21 mouse cellular contexts compared by ENCODE assay signal in genomic region chr1:157501352-157501945, GRCm38 (mm10). TPM values are rescaled to one million over a fixed set of nuclear protein-coding genes. Genes with fewer than 3 reads are reported as not detected.
DNase-seq lines count a peak whose midpoint lies in the region; ATAC-seq and TF ChIP-seq lines count a peak whose summit lies in the region.
"Had no signal": no experiment of that assay in that cellular context is flagged by ENCODE, and none has a peak within 500 bp of the region (broad histone marks: within the 10 kb centered on the region; RNA-seq: fewer than 3 reads in every experiment).

No protein-coding gene starts in this region.

- H3K4me3 ChIP-seq in hindbrain, embryonic 13.5 days, result no peak overlapping the region
- no peak overlapping the region for H3K4me3 ChIP-seq in hindbrain, embryonic 10.5 days
- H3K4me3 ChIP-seq in midbrain, embryonic 14.5 days (replicated peaks; ENCODE audit: low read depth, low read length), result no peak overlapping the region
- H3K4me3 ChIP-seq in midbrain, embryonic 10.5 days, result no peak overlapping the region
- H3K4me3 ChIP-seq in hindbrain, embryonic 16.5 days (ENCODE audit: low read length), result no peak overlapping the region
- no peak overlapping the region for H3K4me3 ChIP-seq in midbrain, postnatal 0 days (ENCODE audit: low read depth, low read length)
- H3K4me3 ChIP-seq: embryonic facial prominence, embryonic 10.5 days; heart, embryonic 13.5 days had no signal

- no peak overlapping the region for H3K9ac ChIP-seq in hindbrain, embryonic 13.5 days
- no peak overlapping the region for H3K9ac ChIP-seq in midbrain, embryonic 14.5 days (replicated peaks; ENCODE audit: low read length)
- no peak overlapping the region for H3K9ac ChIP-seq in hindbrain, embryonic 16.5 days (ENCODE audit: low read depth, low read length)
- no peak overlapping the region for H3K9ac ChIP-seq in midbrain, postnatal 0 days (replicated peaks; ENCODE audit: low read length, poor library complexity, severe bottlenecking)
- H3K9ac ChIP-seq: heart, embryonic 13.5 days had no signal

- 84% methylated on average over 6 of the region's 6 CpGs for whole genome bisulfite sequencing in hindbrain, embryonic 13.5 days
- 92% methylated on average over 6 of the region's 6 CpGs for WGBS in hindbrain, embryonic 10.5 days
- WGBS in midbrain, embryonic 14.5 days, result 86% methylated on average over 6 of the region's 6 CpGs
- 94% methylated on average over 6 of the region's 6 CpGs for WGBS in midbrain, embryonic 10.5 days
- 79% methylated on average over 6 of the region's 6 CpGs for WGBS in hindbrain, embryonic 16.5 days
- 83% methylated on average over 6 of the region's 6 CpGs for WGBS in midbrain, postnatal 0 days

- no peaks in the 10 kb centered on the region for H3K36me3 ChIP-seq in hindbrain, embryonic 13.5 days
- H3K36me3 ChIP-seq in hindbrain, embryonic 10.5 days, result no peaks in the 10 kb centered on the region
- H3K36me3 ChIP-seq in midbrain, embryonic 14.5 days (ENCODE audit: control insufficient read depth, insufficient read depth, low read length), result no peaks in the 10 kb centered on the region
- no peaks in the 10 kb centered on the region for H3K36me3 ChIP-seq in midbrain, embryonic 10.5 days
- no peaks in the 10 kb centered on the region for H3K36me3 ChIP-seq in hindbrain, embryonic 16.5 days (ENCODE audit: control insufficient read depth, insufficient read depth, low read length)
- no peaks in the 10 kb centered on the region for H3K36me3 ChIP-seq in midbrain, postnatal 0 days (ENCODE audit: insufficient read depth, low read length)
- H3K36me3 ChIP-seq: embryonic facial prominence, embryonic 10.5 days; heart, embryonic 13.5 days had no signal

- H3K4me1 ChIP-seq in hindbrain, embryonic 13.5 days (replicated peaks), result no peaks in the 10 kb centered on the region
- H3K4me1 ChIP-seq in hindbrain, embryonic 10.5 days (replicated peaks), result peaks cover 12% of the 10 kb centered on the region
- H3K4me1 ChIP-seq in midbrain, embryonic 14.5 days (ENCODE audit: control insufficient read depth, insufficient read depth, low read length), result no peaks in the 10 kb centered on the region
- peaks cover 5% of the 10 kb centered on the region for H3K4me1 ChIP-seq in midbrain, embryonic 10.5 days
- no peaks in the 10 kb centered on the region for H3K4me1 ChIP-seq in hindbrain, embryonic 16.5 days (ENCODE audit: control insufficient read depth, insufficient read depth, low read depth, low read length)
- H3K4me1 ChIP-seq in midbrain, postnatal 0 days (ENCODE audit: insufficient read depth, low read length), result 0 out of 2 replicates have a peak, but pooled peaks cover 3% of the 10 kb centered on the region
- H3K4me1 ChIP-seq: heart, embryonic 13.5 days had no signal

- no peaks in the 10 kb centered on the region for H3K9me3 ChIP-seq in hindbrain, embryonic 13.5 days
- H3K9me3 ChIP-seq in hindbrain, embryonic 10.5 days, result no peaks in the 10 kb centered on the region
- H3K9me3 ChIP-seq in midbrain, embryonic 14.5 days (ENCODE audit: control insufficient read depth, low read length), result no peaks in the 10 kb centered on the region
- H3K9me3 ChIP-seq in midbrain, embryonic 10.5 days (replicated peaks), result no peaks in the 10 kb centered on the region
- no peaks in the 10 kb centered on the region for H3K9me3 ChIP-seq in hindbrain, embryonic 16.5 days (ENCODE audit: control insufficient read depth, low read length)
- H3K9me3 ChIP-seq in midbrain, postnatal 0 days (ENCODE audit: low read length), result no peaks in the 10 kb centered on the region
- H3K9me3 ChIP-seq: embryonic facial prominence, embryonic 10.5 days had no signal

- H3K4me2 ChIP-seq in hindbrain, embryonic 13.5 days, result no peak overlapping the region
- H3K4me2 ChIP-seq in midbrain, embryonic 14.5 days (ENCODE audit: low read length), result no peak overlapping the region
- H3K4me2 ChIP-seq in hindbrain, embryonic 16.5 days (ENCODE audit: low read length), result no peak overlapping the region
- no peak overlapping the region for H3K4me2 ChIP-seq in midbrain, postnatal 0 days (ENCODE audit: low read depth, low read length, poor library complexity, severe bottlenecking)
- H3K4me2 ChIP-seq: heart, embryonic 13.5 days had no signal

- no peak for DNase-seq in hindbrain, embryonic 10.5 days (ENCODE audit: low spot score)
- peak; percentile 12 for DNase-seq in midbrain, embryonic 14.5 days
- no peak for DNase-seq in midbrain, embryonic 10.5 days (ENCODE audit: low spot score)
- DNase-seq in midbrain, postnatal 0 days (ENCODE audit: low spot score), result peak; percentile 41
- DNase-seq in kidney, postnatal 10 days, result no peak
- no peak for DNase-seq in thymus, postnatal 25 days
- DNase-seq: adrenal gland, postnatal 14 days; cerebellum, adult 18-20 months; cerebellum, adult 9-11 months; cerebellum, postnatal 36 days; gastrocnemius, postnatal 36 days; heart, adult 11 months; heart, postnatal 36 days had no signal

- no peak overlapping the region for H3K27ac ChIP-seq in hindbrain, embryonic 13.5 days
- H3K27ac ChIP-seq in hindbrain, embryonic 10.5 days, result no peak overlapping the region
- no peak overlapping the region for H3K27ac ChIP-seq in midbrain, embryonic 14.5 days (replicated peaks; ENCODE audit: low read depth, low read length)
- no peak overlapping the region for H3K27ac ChIP-seq in midbrain, embryonic 10.5 days (replicated peaks)
- no peak overlapping the region for H3K27ac ChIP-seq in hindbrain, embryonic 16.5 days (ENCODE audit: low read depth, low read length)
- H3K27ac ChIP-seq in midbrain, postnatal 0 days (ENCODE audit: low read depth, low read length), result no peak overlapping the region
- H3K27ac ChIP-seq: embryonic facial prominence, embryonic 10.5 days; heart, embryonic 13.5 days had no signal

- TF ChIP-seq CTCF in midbrain, postnatal 0 days (IDR thresholded peaks at IDR 0.05), result no peak

- H3K27me3 ChIP-seq in hindbrain, embryonic 13.5 days, result 0 out of 2 replicates have a peak, but pooled peaks cover 3% of the 10 kb centered on the region
- no peaks in the 10 kb centered on the region for H3K27me3 ChIP-seq in hindbrain, embryonic 10.5 days (ENCODE audit: insufficient read depth, poor library complexity, severe bottlenecking)
- no peaks in the 10 kb centered on the region for H3K27me3 ChIP-seq in midbrain, embryonic 14.5 days (ENCODE audit: control insufficient read depth, insufficient read depth, low read length)
- no peaks in the 10 kb centered on the region for H3K27me3 ChIP-seq in midbrain, embryonic 10.5 days (ENCODE audit: low read depth, poor library complexity, severe bottlenecking)
- H3K27me3 ChIP-seq in hindbrain, embryonic 16.5 days (replicated peaks; ENCODE audit: control insufficient read depth, insufficient read depth, low read length), result no peaks in the 10 kb centered on the region
- no peaks in the 10 kb centered on the region for H3K27me3 ChIP-seq in midbrain, postnatal 0 days (ENCODE audit: insufficient read depth, low read length)
- H3K27me3 ChIP-seq: CH12.LX; heart, embryonic 13.5 days; Patski had no signal

- ATAC-seq in hindbrain, embryonic 13.5 days (ENCODE audit: low FRiP score), result peak; percentile 36; the same call in 1 of the 2 replicates
- no peak for ATAC-seq in midbrain, embryonic 14.5 days (ENCODE audit: low FRiP score, low TSS enrichment)
- ATAC-seq in hindbrain, embryonic 16.5 days, result peak; percentile 68
- no peak for ATAC-seq in midbrain, postnatal 0 days (ENCODE audit: low FRiP score)
- ATAC-seq: activated CD4-positive, CD25-positive, alpha-beta regulatory T cell, adult 4 months; forebrain, embryonic 14.5 days; Patski had no signal

RNA-seq across cellular contexts. Expression of gene Sec16b, which starts 5.1 kb away (rescaled TPM):
- 0.31 and 0.35 TPM in 2 replicates for polyA plus RNA-seq in hindbrain, embryonic 13.5 days (2015; fragmentation: Nextera tagmentation; extraction: Ambion mirVana)
- 0.58 and 1.2 TPM in 2 replicates for polyA plus RNA-seq in hindbrain, embryonic 10.5 days (2016; fragmentation: Nextera tagmentation; extraction: Ambion mirVana)
- 0.20 and 0.34 TPM in 2 replicates for polyA plus RNA-seq in midbrain, embryonic 14.5 days (2014; fragmentation: Nextera tagmentation; extraction: Ambion mirVana)
- polyA plus RNA-seq in midbrain, embryonic 10.5 days (2016; fragmentation: Nextera tagmentation; extraction: Ambion mirVana), result 0.49 and 0.63 TPM in 2 replicates
- polyA plus RNA-seq in hindbrain, embryonic 16.5 days (2015; fragmentation: Nextera tagmentation; extraction: Ambion mirVana), result 0.46 and 0.59 TPM in 2 replicates
- total RNA-seq in midbrain, postnatal 0 days (2014; rRNA removed), result 0.33 and 0.49 TPM in 2 replicates
- polyA plus RNA-seq in midbrain, postnatal 0 days (2015; fragmentation: Nextera tagmentation; extraction: Ambion mirVana), result 0.30 and 0.39 TPM in 2 replicates

RNA-seq across cellular contexts. Expression of gene Cryzl2, which starts 43.1 kb away (rescaled TPM):
- polyA plus RNA-seq in hindbrain, embryonic 13.5 days (2015; fragmentation: Nextera tagmentation; extraction: Ambion mirVana), result 6.8 and 8.8 TPM in 2 replicates
- 7.9 and 8.3 TPM in 2 replicates for polyA plus RNA-seq in hindbrain, embryonic 10.5 days (2016; fragmentation: Nextera tagmentation; extraction: Ambion mirVana)
- polyA plus RNA-seq in midbrain, embryonic 14.5 days (2014; fragmentation: Nextera tagmentation; extraction: Ambion mirVana), result 6.2 and 7.6 TPM in 2 replicates
- 6.4 and 7.3 TPM in 2 replicates for polyA plus RNA-seq in midbrain, embryonic 10.5 days (2016; fragmentation: Nextera tagmentation; extraction: Ambion mirVana)
- polyA plus RNA-seq in hindbrain, embryonic 16.5 days (2015; fragmentation: Nextera tagmentation; extraction: Ambion mirVana), result 8.3 and 9.7 TPM in 2 replicates
- total RNA-seq in midbrain, postnatal 0 days (2014; rRNA removed), result 9.4 and 10.1 TPM in 2 replicates
- polyA plus RNA-seq in midbrain, postnatal 0 days (2015; fragmentation: Nextera tagmentation; extraction: Ambion mirVana), result 8.6 and 9.0 TPM in 2 replicates
- polyA plus RNA-seq: Patski had no signal

Comparison
In these comparisons a context has a peak if more than half of its experiments do, and no peak if none do; other contexts are left out.
1. DNase-seq: peak in midbrain, embryonic 14.5 days (single experiment) and midbrain, postnatal 0 days (single experiment); none in hindbrain, embryonic 10.5 days (single experiment), midbrain, embryonic 10.5 days (single experiment), kidney, postnatal 10 days (single experiment) and thymus, postnatal 25 days (single experiment).
2. ATAC-seq: peak in hindbrain, embryonic 13.5 days (single experiment) and hindbrain, embryonic 16.5 days (single experiment); none in midbrain, embryonic 14.5 days (single experiment) and midbrain, postnatal 0 days (single experiment).